Mouse (Mus musculus) monocyte, adult 5-6 weeks (primary cell): ENCODE results near the gene Foxd1. TPM values are rescaled to one million over a fixed set of nuclear protein-coding genes. Genes with fewer than 3 reads are reported as not detected.

Experiments
- ATAC-seq: fragments of 153-309, 156-312 bp; replicated peaks from 2 replicates; pipeline ENCODE4 v1.8.0; 2017; ENCODE audit warnings: mild to moderate bottlenecking; ENCODE audit not compliant: low TSS enrichment, insufficient number of reproducible peaks, severe bottlenecking, poor library complexity, low FRiP score
- total RNA-seq: library from RNA; stranded (forward); fragments of 200-1000, 200-491, 200-594 nt; gene quantifications from 3 replicates; pipeline ENCODE4 v1.2.3, GENCODE M21; 2017

Foxd1 gene
- total RNA-seq = not detected in 3 replicates

DNA sequence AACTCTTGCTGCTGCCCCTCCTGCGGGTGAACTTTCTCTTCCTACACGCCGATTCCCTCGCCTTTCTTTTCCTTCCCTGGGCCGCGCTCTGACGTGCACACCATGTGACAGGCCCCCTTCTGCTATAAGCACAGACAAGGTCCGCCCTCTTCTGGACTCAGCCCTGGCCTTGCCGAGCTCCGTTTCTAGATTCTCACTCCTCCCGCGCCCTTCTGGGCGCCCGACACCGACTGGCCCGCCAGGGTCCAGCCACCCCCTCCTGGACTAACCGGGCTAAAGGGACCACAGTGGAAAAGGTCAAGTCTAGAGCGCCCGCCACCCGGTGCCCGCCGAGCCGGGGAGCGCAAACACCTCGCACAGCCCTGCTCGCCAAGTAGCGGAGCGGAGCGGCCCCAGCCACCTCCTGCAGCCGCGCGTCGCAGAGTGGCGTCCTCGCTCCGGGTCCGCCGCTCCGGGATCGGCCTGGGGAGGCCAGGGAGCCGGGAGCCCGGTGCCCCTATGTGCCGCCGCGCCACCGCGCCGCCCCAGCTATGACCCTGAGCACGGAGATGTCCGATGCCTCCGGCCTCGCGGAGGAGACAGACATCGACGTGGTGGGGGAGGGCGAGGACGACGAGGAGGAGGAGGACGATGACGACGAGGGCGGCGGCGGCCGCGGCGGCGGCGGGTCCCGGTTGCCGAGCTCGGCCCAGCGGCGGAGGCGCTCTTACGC lies at the start of gene Foxd1:
TSS of gene Foxd1 (plus strand) at position 153 of the 712 bp plus-strand sequence.
- ATAC-seq = no peak

DNA sequence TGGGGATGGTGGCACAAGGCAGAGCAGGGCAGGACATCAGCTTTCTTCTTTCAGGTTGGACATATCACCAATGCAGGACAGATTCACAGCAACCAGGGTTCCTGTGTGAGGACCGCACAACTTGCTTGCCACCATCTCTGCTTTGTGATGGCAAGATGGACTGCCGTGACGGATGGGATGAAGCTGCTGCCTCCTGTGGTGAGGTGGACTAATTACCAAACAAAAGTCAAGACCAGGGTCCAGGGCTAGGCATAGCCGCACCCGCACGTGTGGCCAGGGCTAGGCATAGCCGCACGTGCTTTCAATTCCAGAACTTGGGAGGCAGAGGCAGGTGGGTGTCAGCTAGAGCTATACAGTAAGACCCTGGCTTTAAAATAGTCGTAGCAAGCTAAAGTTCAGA lies 48.8 kb upstream of the Foxd1 start:
- no peak for ATAC-seq

DNA sequence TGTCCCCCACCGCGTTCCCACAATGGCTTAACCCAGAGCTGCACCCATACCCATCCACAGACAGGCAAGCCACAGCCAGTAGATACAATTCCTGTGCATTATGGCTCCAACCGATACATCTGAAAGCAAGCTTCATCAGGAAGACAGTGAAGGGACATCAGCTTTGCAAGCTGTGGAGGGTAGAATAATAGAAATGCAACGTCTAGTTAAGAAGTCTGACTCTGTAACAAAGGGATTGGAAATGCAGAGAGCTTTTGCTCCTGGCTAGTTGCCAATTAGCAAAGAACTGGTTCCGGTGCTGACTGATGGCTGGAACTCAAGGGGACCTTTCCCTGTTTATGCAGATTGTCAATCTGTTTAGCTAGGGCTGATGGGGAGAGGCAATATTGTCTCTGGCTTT lies 47.6 kb upstream of the Foxd1 start:
- ATAC-seq = no peak

DNA sequence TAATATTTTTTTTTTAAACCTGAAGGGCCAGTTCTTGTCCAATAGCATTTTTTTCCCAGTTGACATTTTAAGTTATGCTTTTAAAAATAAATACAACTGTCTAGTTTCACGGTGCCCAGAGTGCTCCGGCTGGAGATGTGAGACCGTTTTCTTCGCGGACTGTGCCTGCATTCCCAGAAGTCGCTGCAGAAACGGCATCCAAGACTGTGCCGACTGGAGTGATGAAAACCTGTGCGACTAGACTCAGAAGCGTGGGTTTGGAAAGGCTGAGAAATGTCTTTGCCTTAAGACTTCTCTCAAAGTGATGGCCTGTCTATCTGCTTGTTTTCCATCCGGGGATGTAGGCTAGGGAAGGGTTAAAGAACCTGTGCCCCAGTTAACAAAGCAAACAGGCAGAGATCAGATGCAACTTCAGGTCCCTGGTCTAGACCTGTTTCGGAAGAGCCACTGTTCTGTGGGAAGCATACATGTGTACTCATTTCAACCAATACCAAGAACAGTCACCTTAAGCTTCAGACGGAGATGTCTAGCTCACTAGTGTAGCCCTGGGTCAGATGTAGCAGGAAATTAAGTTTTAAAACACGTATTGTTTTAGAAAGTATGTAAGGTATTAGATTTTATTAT lies 47.1 kb upstream of the Foxd1 start:
- ATAC-seq = no peak

DNA sequence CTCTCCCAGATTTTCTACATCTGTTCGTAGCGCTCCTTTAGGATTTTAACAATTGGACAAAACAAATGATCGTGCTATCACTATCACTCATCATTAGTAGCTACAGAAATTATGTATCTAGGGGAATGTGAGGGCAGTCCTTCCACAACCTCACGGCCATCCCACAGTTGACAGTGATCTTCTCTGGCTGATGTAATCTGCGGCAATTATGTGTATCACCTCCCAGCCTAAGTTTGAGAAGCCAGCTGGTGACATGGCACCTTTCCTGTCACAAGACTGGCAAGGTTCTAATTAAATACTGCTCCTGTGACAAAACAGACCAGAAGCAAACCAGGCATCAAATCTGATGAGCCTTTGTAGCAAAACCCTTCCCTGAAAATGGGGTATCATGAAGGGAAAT lies 46.0 kb upstream of the Foxd1 start:
- ATAC-seq = no peak

DNA sequence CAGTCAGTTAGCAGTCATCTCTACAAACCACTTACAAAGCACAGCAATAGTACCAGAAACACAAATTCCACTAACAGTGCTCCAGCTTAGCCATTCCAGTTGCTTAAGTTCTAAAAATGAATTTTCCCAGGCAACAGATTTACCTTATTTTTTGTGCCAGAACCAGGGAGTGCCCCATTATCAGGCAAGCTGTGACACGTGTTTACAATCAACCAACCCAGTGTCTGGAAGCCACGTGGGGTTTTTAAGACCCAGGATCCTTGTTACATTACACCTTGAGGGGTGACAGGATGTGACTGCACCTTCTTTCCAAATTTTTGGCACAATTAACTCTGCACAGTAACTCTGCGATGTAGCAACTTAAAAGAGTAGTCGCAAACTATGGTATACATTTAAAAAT lies 45.3 kb upstream of the Foxd1 start:
- ATAC-seq = no peak

DNA sequence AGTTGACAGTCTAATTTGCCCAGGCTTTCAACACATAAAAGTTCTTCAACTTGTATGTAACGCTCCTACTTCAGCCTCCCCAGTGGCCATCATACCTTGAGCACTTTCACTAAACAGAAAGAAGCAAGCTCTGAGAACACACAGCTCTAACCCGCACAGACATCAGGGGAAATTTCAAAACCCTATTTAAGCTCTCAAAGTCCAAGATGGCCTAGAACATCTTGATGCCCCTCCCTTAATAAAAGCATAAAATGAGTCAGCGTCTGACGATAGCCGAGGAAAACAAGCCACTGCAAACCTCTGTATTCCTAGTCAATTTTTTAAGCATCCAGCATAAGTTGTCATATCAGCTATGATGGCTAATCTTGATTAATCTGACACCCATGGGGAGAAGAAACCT lies 42.4 kb upstream of the Foxd1 start:
- no peak for ATAC-seq

DNA sequence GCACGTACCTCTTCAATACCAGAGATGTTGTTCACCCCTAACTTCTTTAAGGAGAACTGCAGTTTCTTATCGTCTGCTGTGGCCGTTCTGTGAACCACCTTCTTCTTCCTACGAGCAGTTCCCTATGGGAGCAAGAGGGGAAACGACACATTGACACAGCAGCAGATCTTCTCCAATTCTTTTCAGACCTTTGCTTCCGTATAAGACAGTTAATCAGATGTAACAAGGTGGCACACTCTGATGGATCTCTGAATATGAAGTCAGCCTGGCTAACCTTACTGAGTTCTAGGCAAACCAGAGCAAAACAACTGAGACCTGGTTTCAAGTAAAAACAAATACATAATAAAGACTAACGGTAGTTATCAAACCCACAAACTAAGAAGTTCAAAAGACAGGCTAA lies 40.4 kb upstream of the Foxd1 start:
- ATAC-seq = no peak

DNA sequence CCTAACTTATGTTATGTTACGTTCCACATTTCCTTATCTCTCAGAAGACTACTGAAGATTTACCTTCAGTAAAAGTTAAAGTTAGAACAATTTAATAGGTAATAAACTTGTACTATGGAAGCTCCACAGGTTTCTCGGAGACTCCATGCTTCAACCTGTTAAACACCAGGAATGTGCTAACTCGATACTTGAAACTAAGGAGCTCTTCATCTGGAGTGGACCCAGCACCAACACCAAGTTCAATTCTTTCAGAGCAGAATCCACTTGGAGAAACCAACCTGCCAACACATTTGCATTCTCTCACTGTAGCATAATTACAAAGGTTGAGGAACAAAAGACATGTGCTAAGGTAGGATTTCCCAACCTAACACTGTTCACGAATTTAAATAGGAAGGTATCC lies 38.9 kb upstream of the Foxd1 start:
- no peak for ATAC-seq

DNA sequence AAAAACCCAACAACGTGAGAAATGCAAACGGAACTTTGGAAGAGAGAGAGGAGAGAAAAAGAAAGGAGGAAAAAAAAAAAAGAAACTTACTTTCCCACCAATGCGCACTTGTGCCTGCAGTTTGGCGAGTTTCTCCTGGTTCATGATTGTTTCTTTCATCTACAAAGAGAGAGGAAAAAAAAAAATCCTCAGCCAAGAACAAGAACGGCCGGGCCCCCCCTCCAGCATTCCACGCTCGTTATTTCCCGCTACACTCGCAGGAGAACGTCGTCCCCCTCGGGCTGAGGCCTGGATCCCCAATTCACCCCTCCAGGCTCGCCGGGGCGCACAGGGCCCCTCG lies 37.9 kb upstream of the Foxd1 start:
- ATAC-seq = no peak

DNA sequence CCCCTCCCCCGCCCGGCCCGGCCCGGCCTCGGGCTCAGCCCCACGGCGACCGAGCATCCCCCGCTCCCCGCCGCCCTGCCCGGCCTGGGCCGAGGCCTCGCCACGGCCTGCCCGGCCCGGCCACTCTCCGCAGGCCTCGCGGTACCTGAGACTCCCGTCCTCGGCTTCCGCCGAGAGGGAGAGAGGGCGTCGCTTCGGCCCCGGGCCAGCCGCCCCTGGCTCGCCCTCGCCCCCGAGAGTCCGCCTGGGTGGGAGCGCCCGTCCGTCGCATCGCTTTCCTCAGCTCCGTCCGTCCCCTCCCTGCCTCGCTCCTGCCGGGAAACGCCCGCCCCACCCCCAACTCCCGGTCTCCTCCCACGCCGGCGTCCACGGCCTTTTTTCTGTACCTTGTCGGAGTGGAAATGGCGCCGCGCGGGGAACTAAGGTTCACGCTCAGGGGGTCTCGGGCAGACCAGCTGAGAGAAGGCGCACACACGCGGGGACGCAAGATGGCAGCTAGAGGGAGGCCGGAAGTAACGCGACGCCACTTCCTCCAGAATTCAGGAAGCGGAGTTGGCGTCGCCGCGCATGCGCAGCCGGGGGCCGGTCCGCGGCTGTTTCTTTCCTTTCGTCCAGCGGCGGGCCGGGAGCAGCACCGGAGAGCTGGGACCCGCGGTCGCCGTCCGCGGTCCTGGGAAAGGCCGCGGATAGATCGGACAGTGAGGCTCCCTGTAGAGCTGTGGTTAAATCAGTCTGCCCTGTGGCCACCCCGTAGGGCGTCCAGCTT lies 37.4 kb upstream of the Foxd1 start, which contains the start of gene Btf3:
TSS of gene Btf3 (minus strand) at position 527 of the 766 bp plus-strand sequence.
- peak; percentile 87 for ATAC-seq

DNA sequence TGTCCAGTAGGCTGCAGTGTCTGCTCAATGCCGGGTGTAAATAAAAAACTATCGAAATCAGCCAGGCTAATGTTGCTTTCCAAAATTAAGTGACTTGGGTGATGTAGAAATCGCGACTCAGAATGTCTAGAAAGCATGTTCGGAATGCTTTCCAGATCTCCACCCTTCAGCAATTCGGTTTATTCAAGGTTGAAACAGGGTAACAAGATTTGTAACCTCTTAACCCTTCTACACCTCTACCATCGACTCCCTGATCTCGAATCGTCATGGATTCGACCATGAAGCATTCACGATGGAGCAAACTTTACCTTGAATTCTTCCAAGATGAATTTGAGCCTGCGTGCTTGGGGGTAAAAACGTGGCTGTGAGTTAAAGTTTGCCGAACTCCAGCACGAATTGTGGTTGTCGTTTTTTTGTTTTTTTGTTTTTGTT lies 36.8 kb upstream of the Foxd1 start:
- no peak for ATAC-seq

DNA sequence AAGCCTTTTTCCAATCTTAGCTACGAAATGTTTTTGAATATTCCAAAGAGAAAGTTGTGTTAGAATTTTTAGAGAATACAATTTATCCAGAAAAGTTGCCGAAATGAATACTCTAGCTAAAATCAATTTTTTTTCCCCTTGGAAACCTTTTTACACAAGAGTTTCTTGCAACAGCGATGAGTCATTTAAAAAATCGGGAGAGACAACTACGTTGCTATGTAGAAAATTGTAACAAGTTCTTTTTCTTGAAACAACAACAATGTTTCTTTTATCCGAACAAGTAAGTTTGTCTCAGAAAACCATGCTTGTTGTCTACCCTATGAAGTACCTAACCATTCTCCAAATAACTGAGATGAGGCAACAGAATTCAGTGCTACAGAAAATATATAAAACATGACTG lies 36.1 kb upstream of the Foxd1 start:
- ATAC-seq = no peak

DNA sequence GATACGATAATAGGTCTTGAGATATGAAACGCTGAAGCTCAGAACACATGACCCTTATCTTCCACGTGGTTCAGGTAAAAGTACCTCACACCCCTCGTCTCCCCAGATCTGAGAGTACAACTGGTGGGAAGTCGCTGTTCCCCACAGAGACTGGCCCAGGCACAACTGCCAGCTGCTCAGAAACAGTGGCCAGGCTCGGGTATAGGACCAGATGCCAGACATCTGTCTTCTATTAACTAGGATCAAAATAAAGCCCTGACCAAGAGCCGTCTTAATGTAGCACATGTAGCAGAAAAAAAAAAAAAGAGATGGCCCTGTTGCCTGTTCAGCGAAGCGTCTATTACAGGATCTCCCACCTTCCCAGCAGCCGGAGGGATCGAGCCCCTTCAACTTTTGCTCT lies 29.0 kb upstream of the Foxd1 start:
- ATAC-seq = no peak

DNA sequence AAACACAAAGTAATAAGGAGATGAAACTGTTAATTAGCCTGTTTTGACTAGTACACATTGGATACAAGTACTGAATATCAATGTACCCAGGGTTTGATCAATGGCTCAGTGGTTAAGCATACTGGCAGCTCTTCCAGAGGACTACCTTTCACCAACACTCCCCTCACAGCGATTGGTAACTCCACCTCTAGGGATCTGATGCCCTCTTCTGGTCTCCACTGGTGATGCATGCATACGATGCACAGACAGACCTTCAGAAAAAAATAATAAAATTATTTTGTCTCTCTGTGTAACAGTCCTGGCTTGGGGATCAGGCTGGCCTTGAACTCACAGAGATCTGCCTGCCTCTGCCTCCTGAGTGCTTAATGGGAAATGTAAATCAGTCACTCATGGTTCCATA lies 21.9 kb upstream of the Foxd1 start:
- ATAC-seq = no peak

DNA sequence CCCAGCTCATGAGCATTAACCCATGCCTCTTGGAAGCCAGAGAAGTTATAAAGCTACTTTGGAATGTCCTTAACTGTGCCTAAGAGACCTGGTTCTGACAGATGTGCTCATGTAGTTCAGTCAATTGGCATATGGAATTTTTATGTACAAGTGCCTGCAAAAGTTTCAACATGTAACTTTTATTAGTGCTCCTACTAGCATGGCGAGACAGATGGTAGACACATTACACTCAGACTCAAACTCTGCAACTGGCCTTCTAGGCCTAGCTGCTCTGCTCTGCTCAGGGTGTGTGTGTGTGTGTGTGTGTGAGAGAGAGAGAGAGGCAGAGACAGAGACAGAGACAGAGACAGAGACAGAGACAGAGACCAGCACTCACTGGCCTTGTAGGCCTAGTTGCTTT lies 17.8 kb upstream of the Foxd1 start:
- ATAC-seq = no peak

DNA sequence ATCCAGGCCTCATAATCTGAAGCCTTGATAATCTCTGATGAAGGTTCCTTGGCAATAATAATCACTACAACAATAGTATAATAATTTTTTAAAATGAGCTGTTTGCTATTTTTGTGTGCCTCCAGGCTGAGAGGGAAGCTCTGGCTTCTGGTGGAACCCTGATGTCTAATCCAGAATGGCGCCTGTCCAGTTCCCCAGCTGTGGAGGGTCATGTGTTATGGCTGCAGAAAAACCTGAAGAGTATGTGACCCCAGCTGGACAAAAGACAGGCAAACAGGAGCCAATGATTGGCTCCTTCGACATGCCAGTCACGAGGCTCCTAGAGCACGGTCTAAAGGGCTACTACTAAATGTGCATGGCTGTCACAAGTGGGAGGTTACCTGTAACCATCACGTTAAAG lies 13.5 kb upstream of the Foxd1 start:
- no peak for ATAC-seq

DNA sequence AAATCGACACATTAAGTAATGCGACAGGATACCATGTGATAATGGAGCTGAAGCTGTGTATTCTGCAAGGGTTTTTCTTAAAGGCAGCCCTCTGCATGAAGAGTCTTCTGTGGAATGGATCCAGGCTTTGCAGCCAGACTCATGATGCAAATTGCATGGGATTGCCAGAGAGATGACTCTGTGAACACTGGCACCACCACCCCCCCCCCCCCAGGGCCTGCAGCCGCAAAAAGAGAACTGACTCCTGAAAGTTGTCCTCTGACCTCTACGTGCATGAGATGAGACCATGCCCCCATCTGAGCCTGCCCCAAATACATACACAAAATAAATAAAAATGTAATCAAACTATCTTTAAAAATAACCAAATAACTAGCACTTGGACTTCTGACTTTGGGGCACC lies 4.6 kb upstream of the Foxd1 start:
- no peak for ATAC-seq

DNA sequence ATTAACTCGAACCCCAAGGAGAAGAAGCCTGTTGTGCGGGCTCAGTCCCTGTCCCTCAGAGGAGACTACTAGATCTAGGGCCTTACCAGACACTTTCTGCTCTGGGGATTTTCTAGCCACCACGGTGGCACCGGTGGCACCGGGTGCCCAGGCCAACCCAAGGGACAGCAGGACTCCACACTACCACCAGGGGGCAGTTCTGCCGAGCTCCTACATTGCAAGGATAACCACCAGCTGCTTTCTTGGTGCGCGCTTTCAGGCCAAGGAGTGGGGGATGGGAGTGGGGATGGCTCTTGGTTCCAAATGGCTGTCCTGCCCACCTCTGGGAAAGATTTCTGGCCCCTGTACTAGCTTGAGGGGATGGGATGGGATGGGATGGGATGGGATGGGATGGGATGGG lies 2.5 kb upstream of the Foxd1 start:
- 0 out of 2 replicates have a peak, but pooled peaks have one; percentile 35 for ATAC-seq

DNA sequence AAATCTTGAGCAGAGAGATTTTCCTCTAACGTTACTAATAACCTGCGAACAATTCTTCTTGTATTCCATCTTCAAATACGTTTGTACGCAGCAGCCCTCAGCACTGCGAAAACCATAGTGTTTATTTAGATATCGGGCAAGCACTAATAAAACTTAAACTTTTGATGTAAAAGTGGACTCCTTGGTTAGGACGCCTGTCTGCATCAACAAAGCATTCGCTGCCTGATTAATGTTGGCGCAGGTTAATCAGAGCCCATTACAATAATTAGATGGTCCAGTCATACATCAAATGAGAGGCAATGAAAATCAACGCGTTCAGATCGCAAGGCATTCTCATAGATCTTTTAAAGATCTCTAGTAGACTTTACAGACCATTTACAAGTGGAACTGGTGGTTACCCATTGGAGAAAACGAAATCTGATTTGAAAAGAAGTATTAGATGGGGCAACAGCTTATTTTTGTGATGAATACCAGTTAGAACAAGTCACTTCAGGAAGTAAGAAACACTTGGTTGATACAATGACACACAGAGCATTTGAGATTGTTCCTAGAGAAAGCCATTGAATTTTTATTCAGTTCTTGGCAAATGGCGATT lies 1.6 kb upstream of the Foxd1 start:
- ATAC-seq = no peak
